Mouse (Mus musculus): ENCODE data around the gene Rassf8. TPM values are rescaled to one million over a fixed set of nuclear protein-coding genes. Genes with fewer than 3 reads are reported as not detected.

Gene Rassf8
- total RNA-seq, 1 experiment from 2014 or later, result 9.4 TPM

DNA sequence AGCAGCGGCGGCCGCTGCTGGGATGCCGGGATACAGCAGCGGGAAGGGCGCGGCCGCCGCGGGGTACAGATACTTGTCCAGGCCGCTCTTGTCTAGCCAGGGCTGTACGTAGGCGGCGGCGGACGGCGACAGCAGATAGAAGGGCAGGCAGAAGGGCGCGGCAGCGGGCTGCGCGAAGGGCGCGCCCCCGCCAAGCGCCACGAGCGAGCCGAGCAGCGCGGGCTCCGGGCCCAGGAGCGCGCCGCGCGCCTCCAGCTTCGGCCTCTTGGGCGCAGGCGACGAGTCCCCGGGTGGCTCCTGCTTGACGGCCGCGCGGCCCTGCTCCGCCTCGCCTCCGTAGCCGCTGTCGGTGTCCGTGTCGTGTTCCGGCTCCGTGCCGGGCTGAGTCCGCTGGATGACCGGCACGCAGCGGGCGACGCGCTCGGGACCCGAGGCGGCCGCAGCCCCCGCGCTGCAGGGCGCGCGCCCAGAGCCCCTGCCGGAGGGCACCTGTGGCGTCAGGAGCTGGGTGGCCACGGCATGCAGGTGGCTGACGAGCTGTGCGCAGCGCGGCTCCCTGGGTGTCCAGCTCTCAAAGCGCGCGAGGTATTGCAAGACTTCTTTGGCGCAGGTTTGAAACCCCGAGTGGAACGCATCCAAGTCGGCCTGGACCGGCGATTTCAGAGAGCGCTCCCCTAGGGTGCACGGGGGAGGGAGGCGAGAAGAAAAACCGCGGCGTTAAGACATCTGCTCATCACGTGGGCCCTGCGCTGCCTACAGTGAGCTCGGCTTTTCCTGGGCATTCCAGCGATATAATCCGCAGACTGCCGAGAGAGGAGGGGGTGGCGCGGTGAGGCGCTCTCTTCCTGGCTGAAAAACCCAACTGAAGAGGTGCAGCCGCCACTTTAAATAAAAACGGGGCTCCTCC is 116.8 kb downstream of the Rassf8 start:
- ATAC-seq (replicated peaks in 1 of 2; ENCODE audit: insufficient read depth in 1 of 2, low FRiP score in 2 of 2, low TSS enrichment in 1 of 2, low read depth in 1 of 2, poor library complexity in 2 of 2, severe bottlenecking in 2 of 2), result no peak

DNA sequence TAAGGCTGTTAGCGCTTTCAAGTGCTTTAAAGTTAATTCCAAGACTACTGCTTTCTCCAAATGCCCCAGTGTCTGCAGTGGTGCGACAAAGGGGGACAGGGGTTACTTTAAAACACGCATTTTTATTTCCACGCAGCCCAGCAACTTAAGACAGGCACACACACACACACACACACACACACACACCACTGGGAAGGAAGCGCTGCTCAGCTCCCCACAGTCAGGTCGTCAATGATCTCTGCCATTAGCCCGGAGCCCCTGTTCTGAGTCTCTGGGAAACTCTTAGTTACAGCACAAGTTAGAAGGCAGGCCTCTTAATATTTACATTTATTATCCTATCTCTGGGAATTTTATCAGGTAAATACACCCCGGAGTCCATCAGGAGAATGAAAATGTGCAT is 117.6 kb downstream of the Rassf8 start:
- ATAC-seq (replicated peaks in 1 of 2; ENCODE audit: insufficient read depth in 1 of 2, low FRiP score in 2 of 2, low TSS enrichment in 1 of 2, low read depth in 1 of 2, poor library complexity in 2 of 2, severe bottlenecking in 2 of 2), result no peak

DNA sequence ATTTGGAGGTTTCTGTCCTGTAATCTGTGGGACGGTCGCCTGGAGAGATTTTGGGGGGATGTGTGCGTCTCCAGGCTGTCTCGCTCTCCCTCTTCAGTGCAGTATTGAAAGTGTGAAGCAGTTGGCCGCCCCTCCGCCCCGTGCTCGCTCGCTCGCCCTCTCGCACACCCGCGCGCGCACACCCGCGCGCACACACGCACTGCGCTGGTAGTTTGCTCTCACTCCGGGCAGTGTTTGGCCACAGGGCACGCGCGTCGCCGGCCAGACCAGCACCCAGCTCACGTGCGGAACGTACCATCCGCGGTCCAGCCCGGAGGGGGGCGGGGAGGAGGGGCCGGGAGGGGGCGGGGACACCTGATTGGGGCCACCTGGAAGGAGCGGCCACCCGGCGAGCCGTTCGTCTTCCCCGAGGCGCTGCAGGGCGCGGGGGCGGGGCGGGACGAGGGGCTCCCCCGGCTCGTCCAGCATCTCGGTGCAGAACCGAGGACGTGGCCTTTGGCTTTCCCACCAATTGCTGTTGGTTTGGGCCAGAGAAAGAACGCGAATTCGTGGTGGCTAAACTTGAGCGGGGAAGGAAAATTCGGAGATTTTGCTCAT is 118.8 kb downstream of the Rassf8 start, which contains the start of gene Bhlhe41:
Gene Bhlhe41 (minus strand): TSS at position 270 of the 597 bp plus-strand sequence.
- 0 out of 4 replicates have a peak, but pooled peaks of 1 of the 2 experiments have one; percentile 3 for ATAC-seq (replicated peaks in 1 of 2; ENCODE audit: insufficient read depth in 1 of 2, low FRiP score in 2 of 2, low TSS enrichment in 1 of 2, low read depth in 1 of 2, poor library complexity in 2 of 2, severe bottlenecking in 2 of 2)

DNA sequence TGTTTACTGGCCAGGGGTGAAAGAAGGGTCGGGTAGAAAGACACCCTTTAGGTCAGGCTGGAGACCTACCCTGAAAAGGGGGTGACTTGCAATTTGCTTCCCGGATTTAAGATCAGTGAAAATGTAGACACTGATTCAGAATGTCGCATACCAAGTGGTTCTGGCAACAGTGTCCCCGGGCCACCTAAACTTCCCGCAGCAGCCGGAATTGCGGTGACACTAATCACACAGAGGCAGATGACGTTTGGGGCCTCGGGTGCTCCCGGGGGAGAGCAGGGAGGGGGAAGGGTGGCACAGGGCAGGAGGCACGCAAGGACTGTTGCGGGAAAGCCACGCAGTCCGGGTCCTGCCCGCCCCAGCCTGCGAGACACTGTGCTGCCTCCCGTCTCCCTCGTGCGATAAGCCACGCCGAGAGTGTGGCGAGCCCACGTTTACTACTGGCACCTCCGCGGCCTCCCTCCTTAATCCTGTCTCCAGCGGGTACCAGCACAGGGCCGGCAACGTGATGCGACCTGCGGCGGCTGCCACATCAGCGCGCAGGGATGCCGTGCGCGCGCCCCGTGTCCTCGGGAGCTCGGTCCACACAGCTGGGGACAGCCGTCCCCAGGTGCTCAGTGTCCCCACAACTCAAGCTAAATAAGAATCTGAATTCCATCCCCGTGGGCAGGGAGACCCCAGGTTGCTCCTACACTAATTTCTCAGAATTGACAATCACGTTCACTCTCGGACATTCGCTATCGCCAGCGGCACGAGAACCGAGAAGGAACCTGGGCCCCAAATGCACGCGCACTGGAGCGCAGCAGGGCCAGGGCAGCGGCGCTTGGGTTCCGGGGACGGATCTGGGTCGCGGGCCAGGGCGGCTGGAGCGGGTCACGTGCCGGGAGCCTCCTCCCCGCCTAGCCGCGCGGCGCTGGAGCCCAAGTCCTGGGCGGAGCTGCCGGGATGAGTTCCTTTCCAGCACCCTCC is 119.6 kb downstream of the Rassf8 start:
- ATAC-seq (replicated peaks in 1 of 2; ENCODE audit: insufficient read depth in 1 of 2, low FRiP score in 2 of 2, low TSS enrichment in 1 of 2, low read depth in 1 of 2, poor library complexity in 2 of 2, severe bottlenecking in 2 of 2), result peak; percentile 23 to 30; a peak in 2 of 4 replicates

DNA sequence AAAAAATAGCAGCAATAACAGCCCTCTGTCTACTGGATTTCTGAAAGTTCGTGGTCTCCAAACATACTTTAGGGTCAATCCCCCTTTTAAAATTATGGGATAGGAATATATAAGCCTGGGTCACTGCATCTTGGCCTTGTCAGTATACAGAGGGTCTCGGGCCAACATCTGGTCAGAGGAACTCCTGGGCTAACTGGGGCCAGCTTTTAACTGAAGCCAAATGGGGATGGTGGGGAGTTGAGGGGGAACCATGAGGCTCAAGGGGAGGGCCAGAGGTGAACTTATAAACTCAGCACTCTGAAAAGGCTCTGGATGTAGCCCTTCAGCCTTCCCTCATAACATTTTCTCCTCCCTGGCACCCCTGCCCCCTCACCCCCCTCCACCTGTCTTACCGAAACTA is 120.6 kb downstream of the Rassf8 start:
- ATAC-seq (replicated peaks in 1 of 2; ENCODE audit: insufficient read depth in 1 of 2, low FRiP score in 2 of 2, low TSS enrichment in 1 of 2, low read depth in 1 of 2, poor library complexity in 2 of 2, severe bottlenecking in 2 of 2), result no peak

Other genes starting within 250 kb of the Rassf8 start
- not detected in 2 replicates for gene Lmntd1, start 132.4 kb upstream of the Rassf8 start, total RNA-seq (2017)
- not detected in 2 replicates for gene Tuba3b, start 131.0 kb upstream of the Rassf8 start, total RNA-seq (2017)
- gene Bhlhe41, start 118.8 kb downstream of the Rassf8 start, total RNA-seq (2017), result 0.05 TPM in 1 of 2 replicates, not detected in the other
- 0.05 TPM in 1 of 2 replicates, not detected in the other for gene Sspn, start 184.9 kb downstream of the Rassf8 start, total RNA-seq (2017)